Mouse (Mus musculus) lung, embryonic 15.5 days (tissue): Measurements from ENCODE around the gene Osmr. TPM values are rescaled to one million over a fixed set of nuclear protein-coding genes. Genes with fewer than 3 reads are reported as not detected.
A peak's percentile ranks its signal among the peaks of the same experiment; 100 is the strongest.

ENCODE experiments used
- ATAC-seq: fragments of 200-750 bp; cut with Nextera tagmentation; 2 replicates; pipeline ENCODE4 v1.8.0; 2017; ENCODE audit warnings: moderate number of reproducible peaks, borderline replicate concordance; ENCODE audit not compliant: low FRiP score, low TSS enrichment; ENCODE audit errors: extremely low read depth
- H3K27ac ChIP-seq: fragments of 300-500 bp; sonication (generic); 2 replicates; pipeline ENCODE4 v1.5.1; 2015; ENCODE audit warnings: moderate library complexity, mild to moderate bottlenecking, inconsistent platforms
- H3K27me3 ChIP-seq: fragments of 300-500 bp; sonication (generic); 2 replicates; pipeline ENCODE4 v1.6.1; 2015; ENCODE audit warnings: inconsistent platforms
- H3K36me3 ChIP-seq: fragments of 300-500 bp; sonication (generic); 2 replicates; pipeline ENCODE4 v1.6.1; 2015; ENCODE audit warnings: inconsistent platforms
- H3K4me1 ChIP-seq: fragments of 300-500 bp; sonication (generic); 2 replicates; pipeline ENCODE4 v1.6.1; 2015; ENCODE audit warnings: inconsistent platforms
- H3K4me2 ChIP-seq: fragments of 300-500 bp; sonication (generic); 2 replicates; pipeline ENCODE4 v1.6.1; 2015; ENCODE audit warnings: inconsistent platforms, mild to moderate bottlenecking, moderate library complexity
- H3K4me3 ChIP-seq: fragments of 300-500 bp; sonication (generic); 2 replicates; pipeline ENCODE4 v1.5.1; 2015; ENCODE audit warnings: mild to moderate bottlenecking, inconsistent platforms
- H3K9ac ChIP-seq: fragments of 300-500 bp; sonication (generic); 2 replicates; pipeline ENCODE4 v1.6.1; 2015; ENCODE audit warnings: inconsistent platforms
- H3K9me3 ChIP-seq: fragments of 300-500 bp; sonication (generic); 2 replicates; pipeline ENCODE4 v1.6.1; 2016; ENCODE audit warnings: inconsistent platforms
- WGBS: fragments of 180-500 bp; shearing (Covaris S2); methylation state at CpG from one replicate; pipeline ENCODE4 v1.1.7; 2015; 5-methylcytosine and 5-hydroxymethylcytosine counted together
- polyA plus RNA-seq: library from polyadenylated mRNA; unstranded; fragments of >200 nt; fragmentation: Nextera tagmentation; extraction: Ambion mirVana; gene quantifications from 2 replicates; pipeline ENCODE4 v1.2.1, GENCODE M21; 2015

Osmr gene
- polyA plus RNA-seq, 1 experiment from 2014 or later = 2.1 TPM

DNA sequence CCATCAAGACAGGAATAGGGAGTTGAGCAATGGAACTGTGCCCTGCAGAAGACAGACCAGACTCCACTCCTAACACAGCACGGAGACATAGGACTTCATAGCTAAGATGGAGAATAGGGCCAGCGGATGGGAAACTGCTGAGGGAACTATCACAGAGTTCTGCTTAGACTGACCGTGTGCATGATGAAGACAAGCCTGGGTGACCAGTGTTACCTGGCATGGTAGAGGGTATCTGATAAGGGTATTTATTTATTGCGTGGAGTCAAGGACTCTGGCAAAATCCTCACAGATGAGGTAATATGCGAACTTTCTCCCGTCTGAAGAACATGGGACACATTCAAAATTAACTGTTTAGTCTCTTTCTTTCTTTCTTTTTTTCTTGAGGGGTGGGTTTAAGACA, 9.5 kb upstream of the Osmr start:
- Histone ChIP-seq H3K4me2 (no peak overlapping the region), H3K36me3 (no peaks in the 10 kb centered on the region), H3K4me1 (peaks cover 5% of the 10 kb centered on the region; the same call in 1 of the 2 replicates), H3K27me3 (no peaks in the 10 kb centered on the region), H3K27ac (no peak overlapping the region), H3K4me3 (no peak overlapping the region), H3K9ac (no peak overlapping the region), H3K9me3 (no peaks in the 10 kb centered on the region)
- ATAC-seq = no peak
- 66% methylated on average over 6 of the region's 6 CpGs for WGBS

- H3K4me2 ChIP-seq = no peak overlapping the region
- no peaks in the 10 kb centered on the region for H3K27me3 ChIP-seq
- H3K9ac ChIP-seq = no peak overlapping the region
- ATAC-seq = no peak
- no peak overlapping the region for H3K27ac ChIP-seq
- H3K4me3 ChIP-seq = no peak overlapping the region
- H3K9me3 ChIP-seq = no peaks in the 10 kb centered on the region
- H3K4me1 ChIP-seq = peaks cover 5% of the 10 kb centered on the region; the same call in 1 of the 2 replicates
- H3K36me3 ChIP-seq = no peaks in the 10 kb centered on the region
- 51% methylated on average over 5 of the region's 5 CpGs for WGBS
These were observed 9.0 kb upstream of the Osmr start for GRCm38 (mm10) chr15:6883816-6884215.

GRCm38 (mm10) chr15:6883091-6883490, 8.3 kb upstream of the Osmr start:
- no peaks in the 10 kb centered on the region for H3K27me3 ChIP-seq
- H3K4me2 ChIP-seq = no peak overlapping the region
- no peak overlapping the region for H3K27ac ChIP-seq
- 0 out of 2 replicates have a peak, but pooled peaks have one; percentile 8 for ATAC-seq
- WGBS = 57% methylated on average over 4 of the region's 4 CpGs
- H3K36me3 ChIP-seq = no peaks in the 10 kb centered on the region
- no peak overlapping the region for H3K4me3 ChIP-seq
- peaks cover 5% of the 10 kb centered on the region; the same call in 1 of the 2 replicates for H3K4me1 ChIP-seq
- H3K9ac ChIP-seq = no peak overlapping the region
- no peaks in the 10 kb centered on the region for H3K9me3 ChIP-seq

DNA sequence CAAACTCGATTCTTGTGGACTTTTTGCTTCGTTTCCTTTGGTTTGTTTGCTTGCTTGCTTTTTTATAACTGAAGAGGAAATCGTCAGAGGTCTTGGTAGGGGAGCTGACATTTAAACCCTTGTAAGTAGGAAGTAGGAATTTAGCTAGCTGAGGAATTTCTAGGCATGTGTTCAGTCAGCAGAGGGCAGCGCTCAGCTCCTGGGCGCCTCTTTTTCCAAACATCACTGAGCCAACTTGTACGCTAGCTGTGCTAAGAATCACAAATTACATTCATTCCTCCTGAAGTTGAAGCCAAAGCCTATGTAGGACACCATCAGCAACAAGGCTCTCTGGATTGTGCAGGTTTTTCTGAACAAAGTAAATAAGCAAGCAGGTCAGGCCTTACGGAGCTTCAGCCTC, 7.4 kb upstream of the Osmr start:
- no peak overlapping the region for H3K4me3 ChIP-seq
- H3K4me1 ChIP-seq = peaks cover 5% of the 10 kb centered on the region; the same call in 1 of the 2 replicates
- H3K27me3 ChIP-seq = no peaks in the 10 kb centered on the region
- no peak for ATAC-seq
- H3K9ac ChIP-seq = no peak overlapping the region
- H3K9me3 ChIP-seq = no peaks in the 10 kb centered on the region
- H3K4me2 ChIP-seq = no peak overlapping the region
- H3K36me3 ChIP-seq = no peaks in the 10 kb centered on the region
- H3K27ac ChIP-seq = no peak overlapping the region
- 26% methylated on average over 7 of the region's 7 CpGs for WGBS

- 71% methylated on average over 9 of the region's 9 CpGs for WGBS
- ATAC-seq = no peak
- no peak overlapping the region for H3K27ac ChIP-seq
These were observed 6.4 kb upstream of the Osmr start for GRCm38 (mm10) chr15:6881211-6881610.

GRCm38 (mm10) chr15:6873807-6874600, 765 bp downstream of the Osmr start:
- H3K36me3 ChIP-seq = no peaks in the 10 kb centered on the region
- H3K9ac ChIP-seq = peak overlapping the region; percentile 42
- H3K9me3 ChIP-seq = no peaks in the 10 kb centered on the region
- H3K4me3 ChIP-seq = peak overlapping the region; percentile 50
- 1% methylated on average over 52 of the region's 52 CpGs for WGBS
- peaks cover 22% of the 10 kb centered on the region; the same call in 1 of the 2 replicates for H3K27me3 ChIP-seq
- peak overlapping the region; percentile 89 for H3K4me2 ChIP-seq
- H3K27ac ChIP-seq = 0 out of 2 replicates have a peak overlapping the region, but pooled peaks have one; percentile 2
- H3K4me1 ChIP-seq = peaks cover 19% of the 10 kb centered on the region
- ATAC-seq = peak; percentile 73

More at GRCm38 (mm10) chr15:6881211-6881610, 6.4 kb upstream of the Osmr start:
- H3K9ac ChIP-seq = no peak overlapping the region
- H3K4me3 ChIP-seq = no peak overlapping the region
- no peaks in the 10 kb centered on the region for H3K36me3 ChIP-seq
- no peaks in the 10 kb centered on the region for H3K9me3 ChIP-seq
- H3K27me3 ChIP-seq = 0 out of 2 replicates have a peak, but pooled peaks cover 4% of the 10 kb centered on the region
- H3K4me1 ChIP-seq = peaks cover 5% of the 10 kb centered on the region; the same call in 1 of the 2 replicates
- H3K4me2 ChIP-seq = no peak overlapping the region

- peaks cover 22% of the 10 kb centered on the region; the same call in 1 of the 2 replicates for H3K27me3 ChIP-seq
- 33% methylated on average over 17 of the region's 17 CpGs for WGBS
- H3K9me3 ChIP-seq = no peaks in the 10 kb centered on the region
- peak overlapping the region; percentile 89 for H3K4me2 ChIP-seq
- H3K4me3 ChIP-seq = peak overlapping the region; percentile 50
- ATAC-seq = no peak
- H3K4me1 ChIP-seq = peaks cover 19% of the 10 kb centered on the region
- no peaks in the 10 kb centered on the region for H3K36me3 ChIP-seq
- peak overlapping the region; percentile 42 for H3K9ac ChIP-seq
- no peak overlapping the region for H3K27ac ChIP-seq
These were observed 1.5 kb downstream of the Osmr start for GRCm38 (mm10) chr15:6873154-6873806.

DNA sequence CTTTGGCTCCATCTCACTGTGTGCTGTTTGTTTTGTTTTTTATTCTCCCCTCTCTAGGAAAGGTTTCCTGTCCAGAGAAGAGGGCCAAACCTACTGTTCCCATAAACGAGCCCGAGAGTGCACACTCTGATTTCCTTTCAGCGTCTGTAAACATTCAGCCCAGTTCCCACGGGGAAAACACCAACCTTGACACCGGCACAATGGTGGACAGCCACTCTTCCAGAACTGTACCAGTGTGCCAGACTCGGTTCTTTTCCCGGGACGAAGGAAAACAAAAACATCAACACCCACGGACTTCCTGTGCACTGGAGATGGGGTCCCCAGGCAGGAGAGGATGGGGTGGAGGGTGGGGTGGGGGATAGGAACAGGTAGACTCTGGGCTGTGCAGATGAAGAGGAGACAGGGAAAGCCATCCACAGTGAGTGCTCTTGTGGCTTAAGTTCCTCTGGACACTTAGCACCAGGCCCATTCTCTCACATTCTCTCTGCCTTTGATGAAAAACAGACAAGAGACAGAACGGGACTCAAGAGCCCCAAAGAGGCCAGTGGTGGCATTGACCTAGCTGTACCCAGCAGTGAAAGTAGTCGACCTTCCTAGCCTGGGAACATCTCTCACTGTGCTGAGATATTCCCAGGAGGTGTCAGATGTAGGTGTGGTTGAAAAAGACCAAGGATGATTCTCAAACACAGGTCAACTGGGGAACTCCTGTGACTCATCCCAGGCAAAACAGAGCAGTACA, 3.0 kb downstream of the Osmr start:
- ATAC-seq = no peak
- H3K4me2 ChIP-seq = no peak overlapping the region
- peaks cover 22% of the 10 kb centered on the region; the same call in 1 of the 2 replicates for H3K27me3 ChIP-seq
- H3K27ac ChIP-seq = no peak overlapping the region
- 35% methylated on average over 11 of the region's 11 CpGs for WGBS
- peaks cover 19% of the 10 kb centered on the region for H3K4me1 ChIP-seq
- H3K9me3 ChIP-seq = no peaks in the 10 kb centered on the region
- no peak overlapping the region for H3K9ac ChIP-seq
- H3K4me3 ChIP-seq = no peak overlapping the region
- no peaks in the 10 kb centered on the region for H3K36me3 ChIP-seq

DNA sequence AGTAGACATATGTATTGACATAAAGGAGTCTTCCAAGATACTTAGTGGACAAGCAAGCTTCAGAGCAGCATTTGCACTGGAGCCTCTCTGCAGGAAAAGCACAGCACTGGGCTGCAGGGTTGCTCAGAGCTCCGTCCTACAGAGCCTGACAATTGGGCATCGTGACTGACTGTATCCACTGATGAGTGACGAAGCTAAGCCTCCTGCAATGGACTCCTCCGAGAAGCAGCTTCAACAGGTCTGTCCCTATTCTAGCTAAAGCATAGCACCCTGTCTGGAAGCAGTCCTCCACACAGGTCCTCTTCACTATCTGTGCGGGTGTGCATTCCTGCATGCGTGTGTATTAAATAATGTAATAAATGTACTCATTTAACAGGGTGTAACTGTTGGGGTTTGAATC, 7.9 kb downstream of the Osmr start:
- no peak overlapping the region for H3K9ac ChIP-seq
- 0 out of 2 replicates have a peak, but pooled peaks cover 4% of the 10 kb centered on the region for H3K4me1 ChIP-seq
- no peaks in the 10 kb centered on the region for H3K27me3 ChIP-seq
- H3K36me3 ChIP-seq = no peaks in the 10 kb centered on the region
- H3K4me2 ChIP-seq = no peak overlapping the region
- H3K4me3 ChIP-seq = no peak overlapping the region
- ATAC-seq = no peak
- H3K27ac ChIP-seq = no peak overlapping the region
- H3K9me3 ChIP-seq = no peaks in the 10 kb centered on the region
- 79% methylated on average over 6 of the region's 6 CpGs for WGBS

- Histone ChIP-seq H3K9me3 (no peaks in the 10 kb centered on the region), H3K27ac (peak overlapping the region; percentile 54; the same call in 1 of the 2 replicates), H3K4me1 (0 out of 2 replicates have a peak, but pooled peaks cover 5% of the 10 kb centered on the region), H3K36me3 (no peaks in the 10 kb centered on the region), H3K4me3 (no peak overlapping the region), H3K27me3 (no peaks in the 10 kb centered on the region), H3K9ac (no peak overlapping the region), H3K4me2 (no peak overlapping the region)
- 81% methylated on average over 4 of the region's 4 CpGs for WGBS
- no peak for ATAC-seq
These were observed 12.6 kb downstream of the Osmr start for GRCm38 (mm10) chr15:6862125-6862524.

DNA sequence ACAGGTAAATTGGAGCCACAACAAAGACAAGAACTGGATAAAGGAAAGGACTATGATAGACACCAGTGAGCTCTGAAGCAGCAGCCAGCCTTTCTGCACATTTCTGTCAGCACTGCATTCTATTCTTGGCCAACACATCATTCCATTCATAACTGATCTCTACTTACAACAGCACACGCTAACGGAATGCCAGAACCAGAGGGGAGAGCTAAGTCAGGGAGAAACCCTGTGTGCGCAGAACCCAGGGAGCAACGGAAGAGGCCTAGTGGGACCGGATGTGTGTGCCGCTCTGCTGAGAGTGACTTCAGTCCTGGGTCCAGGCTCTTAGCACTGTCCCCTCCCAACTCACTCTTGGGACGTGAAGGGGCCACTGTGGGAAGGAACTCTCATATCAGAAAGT, 13.2 kb downstream of the Osmr start:
- no peaks in the 10 kb centered on the region for H3K9me3 ChIP-seq
- no peak overlapping the region for H3K9ac ChIP-seq
- H3K27ac ChIP-seq = peak overlapping the region; percentile 54
- 47% methylated on average over 7 of the region's 7 CpGs for WGBS
- H3K36me3 ChIP-seq = no peaks in the 10 kb centered on the region
- H3K4me2 ChIP-seq = no peak overlapping the region
- H3K27me3 ChIP-seq = no peaks in the 10 kb centered on the region
- ATAC-seq = peak; percentile 78
- 0 out of 2 replicates have a peak, but pooled peaks cover 5% of the 10 kb centered on the region for H3K4me1 ChIP-seq
- no peak overlapping the region for H3K4me3 ChIP-seq
